Mouse (Mus musculus): ENCODE results near the gene Cyp4v3. TPM values are rescaled to one million over a fixed set of nuclear protein-coding genes. Genes with fewer than 3 reads are reported as not detected.
A peak's percentile ranks its signal among the peaks of the same experiment; 100 is the strongest.

Cyp4v3 gene
- total and polyA plus RNA-seq, 3 experiments = 2.2 to 2.8 (median 2.8) TPM

GRCm38 (mm10) chr8:45333493-45333892 lies 477 bp upstream of the Cyp4v3 start:
- dilution Hi-C loops (cut with MboI; ENCODE audit: extremely low pct_ligation_motif_present, extremely low pct_unique_long_range_greater_than_20kb, low sequenced_read_pairs) = no loop called here
- no peak for DNase-seq (ENCODE audit: extremely low read depth)
- peak overlapping the region; percentile 46 to 75 (median 67) for H3K4me3 ChIP-seq (replicated peaks in 1 of 3; ENCODE audit: low read depth in 2 of 3, low read length in 2 of 3, poor library complexity in 1 of 3)

DNA sequence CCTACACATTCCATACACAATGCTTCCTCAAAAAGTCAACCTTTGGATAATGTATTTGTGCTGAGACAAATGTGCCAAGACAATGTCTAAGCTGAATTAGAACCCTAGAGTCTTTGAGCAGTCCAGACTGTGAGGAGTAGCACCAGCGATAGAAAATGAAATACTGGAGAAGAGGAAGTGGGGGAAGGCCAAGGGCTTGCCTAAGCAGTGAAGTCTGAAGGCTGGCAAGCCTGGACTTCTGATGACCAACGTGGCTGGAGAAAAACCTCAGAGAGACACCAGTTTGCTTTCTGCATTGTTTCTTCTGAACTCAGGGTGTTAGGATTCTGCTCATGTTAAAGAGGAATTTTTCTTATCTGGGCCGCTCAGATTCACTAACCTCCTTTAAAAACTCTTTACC lies 2.2 kb downstream of the Cyp4v3 start:
- Histone ChIP-seq H3K4me1 (ENCODE audit: control insufficient read depth in 1 of 2, insufficient read depth in 2 of 2) (peaks cover 7 to 21% of the 10 kb centered on the region in 2 experiments), H3K27ac (ENCODE audit: insufficient read depth, low read depth) (no peak overlapping the region), H3K4me3 (replicated peaks in 1 of 3; ENCODE audit: low read depth in 2 of 3, low read length in 2 of 3, poor library complexity in 1 of 3) (no peak overlapping the region), H3K79me2 (replicated peaks; ENCODE audit: control insufficient read depth, extremely low read depth, insufficient read depth, poor library complexity, severe bottlenecking) (no peaks in the 10 kb centered on the region), H3K4me2 (ENCODE audit: insufficient read depth, low read depth, poor library complexity, severe bottlenecking) (peak overlapping the region; percentile 37), H3K27me3 (replicated peaks) (no peaks in the 10 kb centered on the region), H3K9ac (ENCODE audit: insufficient read depth, low read depth) (no peak overlapping the region), H3K9me3 (replicated peaks; ENCODE audit: low read length) (no peaks in the 10 kb centered on the region), H3K36me3 (replicated peaks in 1 of 2; ENCODE audit: control insufficient read depth in 1 of 2, insufficient read depth in 1 of 2, low read length in 1 of 2) (no peaks in the 10 kb centered on the region)
- no peak for TF ChIP-seq CHD1 (IDR thresholded peaks at IDR 0.05; ENCODE audit: low read depth, low read length)
- in situ Hi-C loops (cut with MboI; ENCODE audit: low pct_ligation_motif_present, low pct_unique_long_range_greater_than_20kb, low sequenced_read_pairs) = no loop called here
- DNase-seq (ENCODE audit: extremely low read depth) = no peak
- dilution Hi-C loops (cut with MboI; ENCODE audit: extremely low pct_ligation_motif_present, extremely low pct_unique_long_range_greater_than_20kb, low sequenced_read_pairs) = no loop called here

More at GRCm38 (mm10) chr8:45333493-45333892, 477 bp upstream of the Cyp4v3 start:
- H3K79me2 ChIP-seq (replicated peaks; ENCODE audit: control insufficient read depth, extremely low read depth, insufficient read depth, poor library complexity, severe bottlenecking) = no peaks in the 10 kb centered on the region
- H3K9me3 ChIP-seq (replicated peaks; ENCODE audit: low read length) = no peaks in the 10 kb centered on the region
- H3K9ac ChIP-seq (ENCODE audit: insufficient read depth, low read depth) = peak overlapping the region; percentile 27
- no peak overlapping the region; the same call in 1 of the 2 replicates for H3K27ac ChIP-seq (ENCODE audit: insufficient read depth, low read depth)
- TF ChIP-seq RCOR1 (conservative IDR thresholded peaks at IDR 0.05; ENCODE audit: low read depth, low read length) (no peak), IRF4 (IDR thresholded peaks at IDR 0.05; ENCODE audit: low read depth, low read length) (no peak), USF1 (IDR thresholded peaks at IDR 0.05; ENCODE audit: low read depth, low read length) (no peak), ETS1 (conservative IDR thresholded peaks at IDR 0.05; ENCODE audit: low read depth, low read length) (no peak), ZKSCAN1 (IDR thresholded peaks at IDR 0.05; ENCODE audit: borderline replicate concordance, low read depth, low read length) (no peak), BHLHE40 (IDR thresholded peaks at IDR 0.05; ENCODE audit: low read depth, low read length) (no peak), NRF1 (IDR thresholded peaks at IDR 0.05; ENCODE audit: low read depth, low read length) (no peak), NELFE (IDR thresholded peaks at IDR 0.05; ENCODE audit: low read depth, low read length) (no peak), EP300 (IDR thresholded peaks at IDR 0.05; ENCODE audit: low read length) (no peak), CHD2 (IDR thresholded peaks at IDR 0.05; ENCODE audit: low read length) (no peak), CTCF (conservative IDR thresholded peaks at IDR 0.05 in 1 of 2, IDR thresholded peaks at IDR 0.05 in 1 of 2; ENCODE audit: low read depth in 2 of 2, low read length in 2 of 2) (no peak), ZMIZ1 (IDR thresholded peaks at IDR 0.05; ENCODE audit: low read depth, low read length) (no peak), RAD21 (IDR thresholded peaks at IDR 0.05; ENCODE audit: low read depth, low read length) (no peak), KAT2A (IDR thresholded peaks at IDR 0.05; ENCODE audit: insufficient replicate concordance, low read length) (no peak), ZC3H11A (IDR thresholded peaks at IDR 0.05; ENCODE audit: low read depth, low read length) (no peak), MYC (IDR thresholded peaks at IDR 0.05; ENCODE audit: low read depth, low read length) (no peak), MAFK (IDR thresholded peaks at IDR 0.05; ENCODE audit: insufficient replicate concordance, low read length) (no peak), E2F4 (IDR thresholded peaks at IDR 0.05; ENCODE audit: insufficient replicate concordance, low read depth, low read length) (no peak)
- no peaks in the 10 kb centered on the region for H3K36me3 ChIP-seq (replicated peaks in 1 of 2; ENCODE audit: control insufficient read depth in 1 of 2, insufficient read depth in 1 of 2, low read length in 1 of 2)
- peaks cover 7 to 26% of the 10 kb centered on the region in 2 experiments for H3K4me1 ChIP-seq (ENCODE audit: control insufficient read depth in 1 of 2, insufficient read depth in 2 of 2)
- no peaks in the 10 kb centered on the region for H3K27me3 ChIP-seq (replicated peaks)
- H3K4me2 ChIP-seq (ENCODE audit: insufficient read depth, low read depth, poor library complexity, severe bottlenecking) = peak overlapping the region; percentile 44; the same call in 1 of the 2 replicates
- in situ Hi-C loops (cut with MboI; ENCODE audit: low pct_ligation_motif_present, low pct_unique_long_range_greater_than_20kb, low sequenced_read_pairs) = no loop called here
